Mouse (Mus musculus): Measurements from ENCODE around the gene Barx1. TPM values are rescaled to one million over a fixed set of nuclear protein-coding genes. Genes with fewer than 3 reads are reported as not detected.

Barx1 gene
- polyA plus RNA-seq, 1 experiment from 2014 or later = not detected

DNA sequence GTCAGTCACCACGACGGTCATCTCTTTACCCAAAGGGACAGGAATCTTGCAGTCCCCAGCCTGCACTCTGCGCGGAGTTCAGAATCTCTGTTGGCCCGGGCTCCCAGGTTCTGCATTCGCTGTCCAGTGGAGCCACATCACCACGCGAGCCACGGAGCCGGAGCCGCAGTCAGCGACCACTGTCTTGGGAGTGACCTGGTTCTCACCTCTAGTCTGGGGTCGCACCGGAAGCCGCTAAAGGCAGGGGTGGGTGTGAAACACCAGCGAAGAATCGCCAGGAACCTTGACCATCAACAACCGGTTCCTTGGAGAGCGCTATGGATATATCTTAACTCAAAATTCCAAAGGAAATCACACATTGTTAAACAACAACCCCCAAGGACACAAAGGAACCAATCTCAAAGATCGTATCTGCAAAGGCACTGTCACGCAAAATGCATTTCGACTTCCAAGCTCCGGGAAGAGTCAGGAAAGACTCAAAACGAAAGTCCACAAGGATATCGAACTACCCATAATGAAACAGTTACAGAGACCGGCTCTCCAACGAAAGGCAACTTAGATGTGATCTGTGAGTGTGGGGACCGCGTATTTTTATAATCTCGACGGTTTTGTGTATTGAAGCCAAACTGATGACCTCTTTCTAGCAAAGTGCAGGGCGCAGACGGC, 4.1 kb upstream of the Barx1 start:
- Histone ChIP-seq H3K4me3 (ENCODE audit: low read length) (peak overlapping the region; percentile 11), H3K9me3 (ENCODE audit: control insufficient read depth, low read length) (no peaks in the 10 kb centered on the region), H3K9ac (ENCODE audit: low read depth, low read length) (no peak overlapping the region), H3K27me3 (ENCODE audit: control insufficient read depth, insufficient read depth, low read length) (peaks cover 88% of the 10 kb centered on the region), H3K27ac (ENCODE audit: low read depth, low read length) (no peak overlapping the region), H3K4me1 (ENCODE audit: control insufficient read depth, insufficient read depth, low read length) (peaks cover 13% of the 10 kb centered on the region; the same call in 1 of the 2 replicates), H3K36me3 (ENCODE audit: control insufficient read depth, insufficient read depth, low read length) (no peaks in the 10 kb centered on the region), H3K4me2 (replicated peaks; ENCODE audit: low read depth, low read length) (no peak overlapping the region)
- WGBS = under 1% methylated on average over 33 of the region's 33 CpGs
- no peak for ATAC-seq (ENCODE audit: low FRiP score, low TSS enrichment)

DNA sequence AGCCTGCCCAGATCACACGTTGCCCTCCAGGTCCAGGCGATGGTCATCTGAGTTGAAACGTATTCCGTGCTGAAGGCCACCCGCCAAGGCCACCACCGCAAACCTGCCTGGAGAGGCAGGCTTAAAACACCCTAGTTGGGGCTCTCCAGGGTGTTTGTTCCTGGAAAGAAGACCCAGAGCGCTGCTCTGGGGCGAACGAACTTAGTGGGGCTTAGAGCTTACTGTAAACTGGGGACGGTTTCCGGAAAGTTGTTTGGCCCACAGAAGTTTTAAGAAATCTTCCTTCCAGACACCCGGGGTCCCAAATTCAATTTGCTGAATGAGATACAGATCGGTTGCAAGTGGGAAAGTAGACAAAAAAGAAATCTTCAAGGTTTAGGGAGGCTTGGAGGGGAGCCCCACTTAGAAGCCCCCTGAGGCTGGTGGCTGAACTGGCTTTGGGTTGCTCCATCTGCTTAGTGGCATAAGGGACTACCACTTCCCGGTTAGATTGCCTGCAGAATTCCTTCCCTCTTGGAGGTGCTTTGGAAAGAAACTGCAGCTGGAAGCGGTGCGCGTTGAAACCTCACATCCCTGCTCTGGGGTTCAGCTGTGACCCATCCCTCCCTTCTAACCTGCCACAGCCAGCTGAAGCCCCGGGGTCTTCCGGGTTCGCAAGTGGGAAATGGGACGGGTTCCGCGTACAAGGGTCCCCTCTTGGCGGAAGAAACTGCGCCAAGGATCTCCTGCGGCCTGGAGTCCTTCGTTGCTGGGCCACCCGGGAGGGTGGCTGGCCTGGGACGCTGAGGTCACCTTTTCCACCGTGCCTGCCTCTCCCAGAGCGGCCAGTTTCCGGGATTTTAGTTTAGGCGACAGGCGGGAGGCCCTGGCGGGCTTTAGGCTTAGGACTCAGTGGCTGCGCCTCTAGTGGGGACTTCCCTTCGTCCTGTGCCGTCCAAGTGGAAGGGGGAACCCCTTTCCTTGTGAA, 3.3 kb upstream of the Barx1 start:
- peaks cover 13% of the 10 kb centered on the region; the same call in 1 of the 2 replicates for H3K4me1 ChIP-seq (ENCODE audit: control insufficient read depth, insufficient read depth, low read length)
- H3K27me3 ChIP-seq (ENCODE audit: control insufficient read depth, insufficient read depth, low read length) = peaks cover 92% of the 10 kb centered on the region
- no peaks in the 10 kb centered on the region for H3K36me3 ChIP-seq (ENCODE audit: control insufficient read depth, insufficient read depth, low read length)
- H3K27ac ChIP-seq (ENCODE audit: low read depth, low read length) = no peak overlapping the region
- under 1% methylated on average over 38 of the region's 38 CpGs for WGBS
- peak overlapping the region; percentile 8; the same call in 1 of the 2 replicates for H3K4me3 ChIP-seq (ENCODE audit: low read length)
- H3K9me3 ChIP-seq (ENCODE audit: control insufficient read depth, low read length) = no peaks in the 10 kb centered on the region
- no peak for ATAC-seq (ENCODE audit: low FRiP score, low TSS enrichment)
- H3K4me2 ChIP-seq (replicated peaks; ENCODE audit: low read depth, low read length) = peak overlapping the region; percentile 0; the same call in 1 of the 2 replicates
- H3K9ac ChIP-seq (ENCODE audit: low read depth, low read length) = no peak overlapping the region

DNA sequence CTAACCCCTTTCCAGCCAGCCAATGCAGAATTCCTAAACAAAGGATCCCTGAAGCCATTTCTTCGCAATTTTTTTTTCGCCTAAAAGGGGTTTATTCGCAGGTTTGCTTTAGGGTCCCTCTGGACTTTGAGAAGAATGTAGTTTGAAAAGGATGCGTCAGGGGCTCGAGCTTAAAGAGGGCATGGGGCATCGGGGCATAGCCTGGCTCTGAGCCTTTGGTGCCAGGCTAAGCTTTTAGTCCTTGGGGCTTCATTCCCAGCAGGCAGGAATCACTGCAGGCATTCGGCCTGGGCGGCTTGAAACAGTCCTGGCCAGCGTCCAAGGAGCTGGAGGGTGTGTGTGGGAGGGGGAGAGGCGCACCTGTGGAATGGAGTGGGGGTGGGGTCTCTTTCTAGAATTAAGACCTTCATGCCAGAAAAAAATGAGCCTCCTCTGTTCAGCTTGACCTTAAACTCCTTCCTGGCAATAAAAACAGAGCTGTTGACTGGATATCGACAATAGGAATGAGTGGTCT, 2.5 kb upstream of the Barx1 start:
- 2% methylated on average over 11 of the region's 11 CpGs for WGBS
- Histone ChIP-seq H3K4me2 (replicated peaks; ENCODE audit: low read depth, low read length) (no peak overlapping the region; the same call in 1 of the 2 replicates), H3K4me3 (ENCODE audit: low read length) (0 out of 2 replicates have a peak overlapping the region, but pooled peaks have one; percentile 8)

DNA sequence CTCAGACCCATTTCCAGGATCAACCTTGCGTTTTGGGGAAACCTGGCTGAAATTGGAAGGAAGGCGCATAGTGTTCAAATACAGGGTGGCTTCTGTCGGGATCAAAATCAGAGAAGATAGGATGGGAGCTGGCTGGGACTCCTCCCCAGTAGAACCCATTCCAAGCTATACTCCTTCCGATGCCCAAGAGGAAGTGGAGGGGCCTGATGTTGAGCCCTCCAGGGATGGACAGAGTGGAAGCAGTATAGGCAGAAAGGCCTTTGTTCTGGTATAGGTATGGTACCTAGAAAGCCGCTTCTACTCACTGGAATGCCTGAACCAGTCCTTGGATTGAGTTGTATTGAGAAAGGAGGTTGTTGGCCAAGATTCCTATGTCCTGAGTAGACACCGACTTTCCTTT, 2.1 kb upstream of the Barx1 start:
- no peaks in the 10 kb centered on the region for H3K9me3 ChIP-seq (ENCODE audit: control insufficient read depth, low read length)
- 7% methylated on average over 6 of the region's 6 CpGs for WGBS
- H3K36me3 ChIP-seq (ENCODE audit: control insufficient read depth, insufficient read depth, low read length) = no peaks in the 10 kb centered on the region
- H3K4me1 ChIP-seq (ENCODE audit: control insufficient read depth, insufficient read depth, low read length) = peaks cover 16% of the 10 kb centered on the region; the same call in 1 of the 2 replicates
- peaks cover 96% of the 10 kb centered on the region for H3K27me3 ChIP-seq (ENCODE audit: control insufficient read depth, insufficient read depth, low read length)
- no peak overlapping the region for H3K27ac ChIP-seq (ENCODE audit: low read depth, low read length)
- H3K9ac ChIP-seq (ENCODE audit: low read depth, low read length) = no peak overlapping the region
- no peak overlapping the region for H3K4me2 ChIP-seq (replicated peaks; ENCODE audit: low read depth, low read length)
- no peak for ATAC-seq (ENCODE audit: low FRiP score, low TSS enrichment)
- no peak overlapping the region for H3K4me3 ChIP-seq (ENCODE audit: low read length)

More for the DNA sequence above, 2.5 kb upstream of the Barx1 start:
- H3K27me3 ChIP-seq (ENCODE audit: control insufficient read depth, insufficient read depth, low read length) = peaks cover 93% of the 10 kb centered on the region
- no peak for ATAC-seq (ENCODE audit: low FRiP score, low TSS enrichment)
- no peak overlapping the region for H3K9ac ChIP-seq (ENCODE audit: low read depth, low read length)
- no peaks in the 10 kb centered on the region for H3K36me3 ChIP-seq (ENCODE audit: control insufficient read depth, insufficient read depth, low read length)
- H3K9me3 ChIP-seq (ENCODE audit: control insufficient read depth, low read length) = no peaks in the 10 kb centered on the region
- H3K4me1 ChIP-seq (ENCODE audit: control insufficient read depth, insufficient read depth, low read length) = peaks cover 16% of the 10 kb centered on the region; the same call in 1 of the 2 replicates
- H3K27ac ChIP-seq (ENCODE audit: low read depth, low read length) = no peak overlapping the region

DNA sequence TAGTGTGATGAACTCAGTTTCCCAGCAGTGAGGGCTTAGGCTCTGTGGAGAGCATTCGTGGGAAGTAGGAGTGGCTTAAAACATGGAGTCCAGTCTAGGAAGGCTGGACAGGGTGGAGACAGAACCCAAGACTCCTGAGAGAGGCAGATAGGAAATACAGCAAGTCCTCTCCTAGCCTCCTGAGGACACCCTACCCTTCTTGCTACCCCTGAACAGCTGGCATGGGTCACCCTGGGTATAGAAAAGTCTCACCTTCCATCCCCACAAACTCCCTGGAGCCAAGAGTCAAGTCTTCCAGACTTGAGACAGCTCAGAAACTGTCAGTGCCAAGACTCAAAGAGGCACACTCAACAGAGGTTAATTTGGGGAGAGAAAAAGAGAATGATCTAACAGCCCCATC, 1.2 kb upstream of the Barx1 start:
- no peak for ATAC-seq (ENCODE audit: low FRiP score, low TSS enrichment)
- Histone ChIP-seq H3K9me3 (ENCODE audit: control insufficient read depth, low read length) (no peaks in the 10 kb centered on the region), H3K4me1 (ENCODE audit: control insufficient read depth, insufficient read depth, low read length) (peaks cover 16% of the 10 kb centered on the region; the same call in 1 of the 2 replicates), H3K9ac (ENCODE audit: low read depth, low read length) (no peak overlapping the region), H3K4me2 (replicated peaks; ENCODE audit: low read depth, low read length) (no peak overlapping the region), H3K4me3 (ENCODE audit: low read length) (no peak overlapping the region), H3K27me3 (ENCODE audit: control insufficient read depth, insufficient read depth, low read length) (peaks cover 97% of the 10 kb centered on the region), H3K27ac (ENCODE audit: low read depth, low read length) (no peak overlapping the region), H3K36me3 (ENCODE audit: control insufficient read depth, insufficient read depth, low read length) (no peaks in the 10 kb centered on the region)
- WGBS = 0% methylated on average over 1 of the region's 1 CpGs

DNA sequence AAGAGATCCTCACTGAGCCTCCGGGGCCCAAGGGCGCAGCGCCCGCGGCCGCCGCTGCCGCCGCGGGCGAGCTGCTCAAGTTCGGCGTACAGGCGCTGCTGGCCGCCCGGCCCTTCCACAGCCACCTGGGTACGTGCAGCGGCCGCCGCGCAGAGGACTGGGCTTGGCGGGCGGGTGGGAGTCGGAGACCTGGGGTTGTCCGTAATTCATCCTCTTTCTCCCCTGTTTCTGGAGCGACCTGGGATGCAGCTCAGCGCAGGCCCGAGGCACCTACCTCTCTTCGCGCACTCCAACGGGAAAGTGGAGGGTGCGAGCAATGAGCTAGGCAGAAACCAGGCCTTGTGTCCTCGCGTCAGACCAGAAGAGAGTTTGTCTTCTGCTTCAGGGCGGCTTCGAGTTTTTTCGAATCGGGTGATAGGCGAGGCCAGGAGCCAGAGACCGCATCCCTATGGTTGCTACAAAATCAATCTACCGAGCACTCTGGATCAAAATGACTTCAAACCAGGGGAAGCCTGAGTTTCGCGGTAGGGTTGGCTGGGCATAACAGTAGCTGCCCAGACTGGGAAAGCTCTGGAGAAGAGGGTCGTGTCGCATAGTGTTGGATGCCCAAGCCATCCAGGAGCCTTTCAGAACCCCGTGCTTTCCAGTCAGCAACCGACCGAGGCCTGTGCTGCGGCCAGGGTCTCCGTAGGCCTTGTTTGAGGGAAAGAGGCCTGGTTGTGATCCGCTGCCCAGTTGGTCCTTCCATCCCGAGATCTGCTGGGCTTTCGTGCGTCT, 601 bp downstream of the Barx1 start:
- 0 out of 2 replicates have a peak, but pooled peaks have one; percentile 8 for ATAC-seq (ENCODE audit: low FRiP score, low TSS enrichment)
- peaks cover 94% of the 10 kb centered on the region for H3K27me3 ChIP-seq (ENCODE audit: control insufficient read depth, insufficient read depth, low read length)
- 2% methylated on average over 54 of the region's 54 CpGs for WGBS

DNA sequence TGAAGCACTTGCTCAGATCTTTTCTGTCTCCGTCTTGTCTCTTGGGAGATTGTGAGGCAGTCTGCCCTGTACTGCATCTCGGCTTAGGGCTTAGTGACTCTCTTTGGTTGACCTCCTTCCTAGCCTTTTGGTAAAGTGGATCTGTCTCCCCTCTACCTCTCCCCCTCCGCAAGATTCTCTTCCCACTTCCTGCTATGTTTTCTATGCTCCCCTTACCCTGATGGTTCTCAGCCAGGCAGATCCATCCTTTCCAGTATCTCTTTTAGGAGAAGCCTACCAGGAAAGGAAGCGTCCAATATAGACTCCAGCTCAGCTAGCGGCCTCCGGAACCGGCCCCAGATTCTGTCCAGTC, 1.2 kb downstream of the Barx1 start:
- Histone ChIP-seq H3K4me2 (replicated peaks; ENCODE audit: low read depth, low read length) (no peak overlapping the region), H3K9me3 (ENCODE audit: control insufficient read depth, low read length) (no peaks in the 10 kb centered on the region), H3K27me3 (ENCODE audit: control insufficient read depth, insufficient read depth, low read length) (peaks cover 95% of the 10 kb centered on the region), H3K27ac (ENCODE audit: low read depth, low read length) (no peak overlapping the region), H3K36me3 (ENCODE audit: control insufficient read depth, insufficient read depth, low read length) (no peaks in the 10 kb centered on the region), H3K4me1 (ENCODE audit: control insufficient read depth, insufficient read depth, low read length) (peaks cover 19% of the 10 kb centered on the region; the same call in 1 of the 2 replicates), H3K9ac (ENCODE audit: low read depth, low read length) (no peak overlapping the region), H3K4me3 (ENCODE audit: low read length) (no peak overlapping the region)
- ATAC-seq (ENCODE audit: low FRiP score, low TSS enrichment) = no peak
- 8% methylated on average over 7 of the region's 7 CpGs for WGBS

More for the DNA sequence above, 601 bp downstream of the Barx1 start:
- Histone ChIP-seq H3K9me3 (ENCODE audit: control insufficient read depth, low read length) (no peaks in the 10 kb centered on the region), H3K27ac (ENCODE audit: low read depth, low read length) (no peak overlapping the region), H3K4me3 (ENCODE audit: low read length) (peak overlapping the region; percentile 49), H3K4me2 (replicated peaks; ENCODE audit: low read depth, low read length) (peak overlapping the region; percentile 92), H3K9ac (ENCODE audit: low read depth, low read length) (peak overlapping the region; percentile 45), H3K36me3 (ENCODE audit: control insufficient read depth, insufficient read depth, low read length) (no peaks in the 10 kb centered on the region), H3K4me1 (ENCODE audit: control insufficient read depth, insufficient read depth, low read length) (peaks cover 16% of the 10 kb centered on the region; the same call in 1 of the 2 replicates)

DNA sequence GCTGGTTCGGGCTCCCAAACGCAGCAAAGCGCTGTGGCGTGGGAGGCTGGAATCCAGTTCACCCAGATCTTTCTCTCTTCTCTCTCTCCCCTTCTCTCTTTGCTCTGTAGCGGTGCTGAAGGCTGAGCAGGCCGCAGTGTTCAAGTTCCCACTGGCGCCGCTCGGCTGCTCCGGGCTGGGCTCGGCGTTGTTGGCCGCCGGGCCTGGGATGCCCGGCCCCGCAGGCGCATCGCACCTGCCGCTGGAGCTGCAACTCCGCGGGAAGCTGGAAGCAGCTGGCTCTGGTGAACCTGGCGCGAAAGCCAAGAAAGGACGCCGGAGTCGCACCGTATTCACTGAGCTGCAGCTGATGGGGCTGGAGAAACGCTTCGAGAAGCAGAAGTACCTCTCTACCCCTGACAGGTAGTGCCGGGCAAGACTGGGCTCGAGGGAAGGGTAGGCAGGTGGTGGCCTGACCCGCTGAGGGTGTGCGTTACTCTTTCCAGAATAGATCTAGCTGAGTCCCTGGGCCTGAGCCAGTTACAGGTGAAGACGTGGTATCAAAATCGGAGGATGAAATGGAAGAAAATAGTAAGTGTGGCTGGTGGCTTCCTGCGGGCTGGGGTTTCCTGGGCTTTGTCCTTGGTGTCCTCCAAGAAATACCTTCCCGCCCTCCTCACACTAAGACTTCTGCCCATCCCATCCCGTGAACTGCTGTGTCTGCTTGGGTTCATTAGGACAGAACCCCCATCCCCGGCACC, 2.3 kb downstream of the Barx1 start:
- Histone ChIP-seq H3K4me3 (ENCODE audit: low read length) (no peak overlapping the region), H3K9ac (ENCODE audit: low read depth, low read length) (no peak overlapping the region), H3K4me1 (ENCODE audit: control insufficient read depth, insufficient read depth, low read length) (peaks cover 20% of the 10 kb centered on the region; the same call in 1 of the 2 replicates), H3K27ac (ENCODE audit: low read depth, low read length) (no peak overlapping the region), H3K9me3 (ENCODE audit: control insufficient read depth, low read length) (no peaks in the 10 kb centered on the region), H3K27me3 (ENCODE audit: control insufficient read depth, insufficient read depth, low read length) (peaks cover 96% of the 10 kb centered on the region), H3K4me2 (replicated peaks; ENCODE audit: low read depth, low read length) (no peak overlapping the region), H3K36me3 (ENCODE audit: control insufficient read depth, insufficient read depth, low read length) (no peaks in the 10 kb centered on the region)
- no peak for ATAC-seq (ENCODE audit: low FRiP score, low TSS enrichment)
- under 1% methylated on average over 39 of the region's 39 CpGs for WGBS
